Mouse (Mus musculus) retina, postnatal 1 day (tissue): ENCODE results near the gene Tecpr1.

ENCODE experiments used
- DNase-seq: peaks from one replicate; pipeline ENCODE4 v3.0.0-alpha.2; 2012

Tecpr1 gene

GRCm38 (mm10) chr5:144204911-144205310 lies 18.5 kb downstream of the Tecpr1 start:
- DNase-seq: peak; percentile 55

- DNase-seq: no peak
These were observed 19.1 kb downstream of the Tecpr1 start for GRCm38 (mm10) chr5:144204303-144204702.

GRCm38 (mm10) chr5:144203398-144203959 lies 19.9 kb downstream of the Tecpr1 start:
- DNase-seq: no peak

- DNase-seq: no peak
These were observed 21.0 kb downstream of the Tecpr1 start for GRCm38 (mm10) chr5:144202430-144202829.

- no peak for DNase-seq
These were observed 22.8 kb downstream of the Tecpr1 start for GRCm38 (mm10) chr5:144200616-144201015.

- DNase-seq: no peak
These were observed 27.8 kb downstream of the Tecpr1 start for GRCm38 (mm10) chr5:144195567-144195966.

- no peak for DNase-seq
These were observed 29.0 kb downstream of the Tecpr1 start for GRCm38 (mm10) chr5:144194416-144194815.

GRCm38 (mm10) chr5:144192673-144193072 lies 30.7 kb downstream of the Tecpr1 start:
- DNase-seq: no peak

- DNase-seq: peak; percentile 45
These were observed 32.4 kb downstream of the Tecpr1 start for GRCm38 (mm10) chr5:144191026-144191425.

- DNase-seq: peak; percentile 75
These were observed 33.3 kb downstream of the Tecpr1 start, which contains the start of gene Bhlha15 for GRCm38 (mm10) chr5:144189950-144190583. Gene Bhlha15 (plus strand): TSS chr5:144190286.

GRCm38 (mm10) chr5:144189327-144189726 lies 34.1 kb downstream of the Tecpr1 start:
- DNase-seq: no peak

GRCm38 (mm10) chr5:144188422-144188821 lies 35.0 kb downstream of the Tecpr1 start:
- no peak for DNase-seq

- no peak for DNase-seq
These were observed 38.9 kb downstream of the Tecpr1 start for GRCm38 (mm10) chr5:144184350-144185045.

GRCm38 (mm10) chr5:144183647-144184335 lies 39.6 kb downstream of the Tecpr1 start:
- no peak for DNase-seq

- DNase-seq: no peak
These were observed 40.2 kb downstream of the Tecpr1 start for GRCm38 (mm10) chr5:144183248-144183559.

GRCm38 (mm10) chr5:144182542-144183247 lies 40.7 kb downstream of the Tecpr1 start:
- no peak for DNase-seq

GRCm38 (mm10) chr5:144181249-144181648 lies 42.2 kb downstream of the Tecpr1 start:
- no peak for DNase-seq

GRCm38 (mm10) chr5:144178216-144178615 lies 45.2 kb downstream of the Tecpr1 start:
- no peak for DNase-seq

GRCm38 (mm10) chr5:144173648-144174047 lies 49.8 kb downstream of the Tecpr1 start:
- no peak for DNase-seq

- no peak for DNase-seq
These were observed 54.0 kb downstream of the Tecpr1 start for GRCm38 (mm10) chr5:144169275-144169975.

GRCm38 (mm10) chr5:144165756-144166155 lies 57.7 kb downstream of the Tecpr1 start:
- no peak for DNase-seq

- peak; percentile 30 for DNase-seq
These were observed 60.5 kb downstream of the Tecpr1 start for GRCm38 (mm10) chr5:144162813-144163517.
